Mouse (Mus musculus) G1E (cell line): Measurements from ENCODE around the gene Gm11549. TPM values are rescaled to one million over a fixed set of nuclear protein-coding genes. Genes with fewer than 3 reads are reported as not detected.

ENCODE experiments used
- ATAC-seq: 2 replicates; pipeline ENCODE4 v1.8.0; 2016; ENCODE audit warnings: mild to moderate bottlenecking; ENCODE audit not compliant: insufficient number of reproducible peaks, poor library complexity, low FRiP score, severe bottlenecking; ENCODE audit errors: extremely low read depth
- DNase-seq: peaks from one replicate; pipeline ENCODE4 v3.0.0; 2012; ENCODE audit warnings: low spot score
- H3K27me3 ChIP-seq: 2 replicates; pipeline ENCODE4 v1.6.1; 2012; ENCODE audit warnings: mild to moderate bottlenecking, low read length, inconsistent platforms; ENCODE audit not compliant: insufficient read depth
- H3K36me3 ChIP-seq: replicated peaks from 2 replicates; pipeline ENCODE3; 2012; ENCODE audit warnings: mild to moderate bottlenecking, inconsistent platforms
- H3K4me1 ChIP-seq: 2 replicates; pipeline ENCODE4 v1.6.1; 2012; ENCODE audit warnings: low read depth, low read length, inconsistent platforms, mixed read lengths; ENCODE audit not compliant: insufficient read depth
- H3K4me3 ChIP-seq: 2 replicates; pipeline ENCODE4 v1.5.1; 2012; ENCODE audit warnings: low read depth, mild to moderate bottlenecking, inconsistent platforms, low read length, moderate library complexity, mixed read lengths
- H3K9me3 ChIP-seq: replicated peaks from 2 replicates; pipeline ENCODE4 v1.6.1; 2012; ENCODE audit warnings: inconsistent platforms
- CTCF ChIP-seq: IDR thresholded peaks from 2 replicates; pipeline ENCODE4 v1.5.1; 2012; ENCODE audit warnings: low read depth, low read length, inconsistent platforms, mixed read lengths
- GATA1 ChIP-seq: IDR thresholded peaks from 2 replicates; pipeline ENCODE4 v1.6.1; 2012; ENCODE audit warnings: borderline replicate concordance, low read length, inconsistent platforms, mixed read lengths
- GATA2 ChIP-seq: IDR thresholded peaks from 2 replicates; pipeline ENCODE4 v1.6.1; 2012; ENCODE audit warnings: low read depth, low read length, inconsistent platforms, borderline replicate concordance
- POLR2AphosphoS5 ChIP-seq: IDR thresholded peaks from 2 replicates; pipeline ENCODE4 v1.6.1; 2012; ENCODE audit warnings: low read depth, low read length, inconsistent platforms; ENCODE audit not compliant: insufficient replicate concordance
- TAL1 ChIP-seq: conservative IDR thresholded peaks from 2 replicates; pipeline ENCODE4 v1.6.1; 2012; ENCODE audit warnings: low read depth, low read length, inconsistent platforms, mixed read lengths
- polyA plus RNA-seq: library from polyadenylated mRNA; stranded (reverse); fragments of >175 nt; gene quantifications from 2 replicates; pipeline ENCODE4 v1.2.3, GENCODE M21; 2012
- total RNA-seq, 2 experiments: library from RNA; stranded (forward) in 1 of 2; stranded (reverse) in 1 of 2; fragments of 200-1000 nt in 1 of 2; fragments of >200 nt in 1 of 2; fragmentation: Nextera tagmentation in 1 of 2; gene quantifications; 2 replicates each; pipeline ENCODE4 v1.2.3; 2014 to 2017

The Gm11549 gene
- total and polyA plus RNA-seq, 3 experiments: 0.05 TPM; not detected in 2

GRCm38 (mm10) chr3:36533201-36533672 is 11.6 kb upstream of the Gm11549 start:
- no peaks in the 10 kb centered on the region for H3K36me3 ChIP-seq
- no peak for ATAC-seq
- no peaks in the 10 kb centered on the region for H3K4me1 ChIP-seq
- peaks cover 17% of the 10 kb centered on the region for H3K27me3 ChIP-seq
- H3K4me3 ChIP-seq: no peak overlapping the region
- TF ChIP-seq TAL1 (no peak), GATA2 (no peak), GATA1 (no peak), CTCF (no peak), POLR2AphosphoS5 (no peak)
- no peak for DNase-seq
- no peaks in the 10 kb centered on the region for H3K9me3 ChIP-seq

- no peaks in the 10 kb centered on the region for H3K4me1 ChIP-seq
- H3K9me3 ChIP-seq: no peaks in the 10 kb centered on the region
- no peak for TF ChIP-seq POLR2AphosphoS5
- TF ChIP-seq GATA1: no peak
Measured at GRCm38 (mm10) chr3:36532738-36533137, 11.1 kb upstream of the Gm11549 start.

GRCm38 (mm10) chr3:36531979-36532542 is 10.4 kb upstream of the Gm11549 start:
- H3K27me3 ChIP-seq: peaks cover 11% of the 10 kb centered on the region
- no peak overlapping the region for H3K4me3 ChIP-seq
- no peak for TF ChIP-seq GATA1
- no peak for TF ChIP-seq GATA2
- TF ChIP-seq TAL1: no peak
- no peak for TF ChIP-seq CTCF
- TF ChIP-seq POLR2AphosphoS5: no peak
- H3K9me3 ChIP-seq: no peaks in the 10 kb centered on the region
- H3K4me1 ChIP-seq: no peaks in the 10 kb centered on the region
- ATAC-seq (no peak), DNase-seq (no peak)
- no peaks in the 10 kb centered on the region for H3K36me3 ChIP-seq

More at GRCm38 (mm10) chr3:36532738-36533137, 11.1 kb upstream of the Gm11549 start:
- ATAC-seq: no peak
- Histone ChIP-seq H3K4me3 (no peak overlapping the region), H3K27me3 (peaks cover 12% of the 10 kb centered on the region), H3K36me3 (no peaks in the 10 kb centered on the region)
- DNase-seq: no peak

GRCm38 (mm10) chr3:36531242-36531641 is 9.6 kb upstream of the Gm11549 start:
- DNase-seq: no peak
- Histone ChIP-seq H3K9me3 (no peaks in the 10 kb centered on the region), H3K27me3 (peaks cover 15% of the 10 kb centered on the region), H3K4me3 (no peak overlapping the region), H3K36me3 (no peaks in the 10 kb centered on the region), H3K4me1 (no peaks in the 10 kb centered on the region)
- no peak for ATAC-seq
- TF ChIP-seq TAL1: no peak
- no peak for TF ChIP-seq GATA1
- TF ChIP-seq GATA2: no peak
- TF ChIP-seq CTCF: no peak
- TF ChIP-seq POLR2AphosphoS5: no peak

- no peak for ATAC-seq
Measured at GRCm38 (mm10) chr3:36530781-36531180, 9.2 kb upstream of the Gm11549 start.

GRCm38 (mm10) chr3:36530345-36530744 is 8.7 kb upstream of the Gm11549 start:
- no peak for ATAC-seq
- H3K4me1 ChIP-seq: no peaks in the 10 kb centered on the region
- no peak for DNase-seq
- H3K9me3 ChIP-seq: no peaks in the 10 kb centered on the region
- peaks cover 15% of the 10 kb centered on the region for H3K27me3 ChIP-seq
- H3K36me3 ChIP-seq: no peaks in the 10 kb centered on the region
- no peak for TF ChIP-seq POLR2AphosphoS5
- no peak for TF ChIP-seq CTCF
- TF ChIP-seq TAL1: no peak
- no peak for TF ChIP-seq GATA2
- no peak for TF ChIP-seq GATA1
- H3K4me3 ChIP-seq: no peak overlapping the region

More at GRCm38 (mm10) chr3:36530781-36531180, 9.2 kb upstream of the Gm11549 start:
- no peaks in the 10 kb centered on the region for H3K36me3 ChIP-seq
- no peak overlapping the region for H3K4me3 ChIP-seq
- peaks cover 15% of the 10 kb centered on the region for H3K27me3 ChIP-seq
- no peaks in the 10 kb centered on the region for H3K4me1 ChIP-seq
- TF ChIP-seq TAL1 (no peak), POLR2AphosphoS5 (no peak), CTCF (no peak), GATA2 (no peak), GATA1 (no peak)
- H3K9me3 ChIP-seq: no peaks in the 10 kb centered on the region
- no peak for DNase-seq
